Comparison of ENCODE assay signal across 8 mouse cellular contexts in the genomic region with DNA sequence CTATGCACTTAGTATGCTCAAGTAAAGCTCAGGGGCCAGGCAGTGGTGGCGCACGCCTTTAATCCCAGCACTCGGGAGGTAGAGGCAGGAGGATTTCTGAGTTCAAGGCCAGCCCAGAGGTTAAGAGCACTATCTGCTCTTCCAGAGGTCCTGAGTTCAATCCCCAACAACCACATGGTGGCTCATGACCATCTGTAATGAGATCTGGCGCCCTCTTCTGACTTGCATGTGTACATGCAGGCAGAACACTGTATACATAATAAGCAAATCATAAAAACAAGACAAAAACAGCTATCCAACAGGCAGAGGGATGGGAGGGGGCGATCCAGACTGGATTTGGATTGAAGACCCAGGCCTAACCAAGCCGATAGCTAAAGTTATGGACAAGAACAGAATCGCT. TPM values are rescaled to one million over a fixed set of nuclear protein-coding genes. Genes with fewer than 3 reads are reported as not detected.
DNase-seq lines count a peak whose midpoint lies in the region; ATAC-seq lines count a peak whose summit lies in the region.

No protein-coding gene starts in this region.

- peak overlapping the region; percentile 54 for H3K9ac ChIP-seq in heart, embryonic 14.5 days (ENCODE audit: low read length)
- no peak overlapping the region for H3K9ac ChIP-seq in heart, embryonic 11.5 days (ENCODE audit: low read depth, low read length)
- H3K9ac ChIP-seq in embryonic facial prominence, embryonic 14.5 days (ENCODE audit: low read depth, low read length): no peak overlapping the region
- H3K9ac ChIP-seq in forebrain, embryonic 12.5 days: no peak overlapping the region

- 74% methylated on average over 7 of the region's 7 CpGs for whole genome bisulfite sequencing in heart, embryonic 14.5 days
- WGBS in heart, embryonic 11.5 days (ENCODE audit: insufficient replicate concordance): 74% methylated on average over 7 of the region's 7 CpGs
- WGBS in embryonic facial prominence, embryonic 14.5 days: 71% methylated on average over 7 of the region's 7 CpGs
- WGBS in forebrain, embryonic 12.5 days: 73% methylated on average over 7 of the region's 7 CpGs

- no peaks in the 10 kb centered on the region for H3K27me3 ChIP-seq in heart, embryonic 14.5 days (ENCODE audit: control insufficient read depth, insufficient read depth, low read length)
- no peaks in the 10 kb centered on the region for H3K27me3 ChIP-seq in heart, embryonic 11.5 days (ENCODE audit: control insufficient read depth, insufficient read depth, low read length)
- no peaks in the 10 kb centered on the region for H3K27me3 ChIP-seq in embryonic facial prominence, embryonic 14.5 days (replicated peaks; ENCODE audit: control insufficient read depth, insufficient read depth, low read length)
- H3K27me3 ChIP-seq in forebrain, embryonic 12.5 days: no peaks in the 10 kb centered on the region

- peak overlapping the region; percentile 86 to 88 for H3K27ac ChIP-seq in heart, embryonic 14.5 days (replicated peaks in 1 of 2; ENCODE audit: control insufficient read depth in 1 of 2, insufficient read depth in 1 of 2, low read depth in 2 of 2, low read length in 2 of 2)
- H3K27ac ChIP-seq in heart, embryonic 11.5 days (ENCODE audit: low read depth, low read length): no peak overlapping the region
- H3K27ac ChIP-seq in embryonic facial prominence, embryonic 14.5 days (replicated peaks; ENCODE audit: low read depth, low read length): peak overlapping the region; percentile 24
- no peak overlapping the region for H3K27ac ChIP-seq in forebrain, embryonic 12.5 days

- H3K9me3 ChIP-seq in heart, embryonic 14.5 days (ENCODE audit: control insufficient read depth, low read length): no peaks in the 10 kb centered on the region
- H3K9me3 ChIP-seq in heart, embryonic 11.5 days (replicated peaks; ENCODE audit: control insufficient read depth, low read length): no peaks in the 10 kb centered on the region
- no peaks in the 10 kb centered on the region for H3K9me3 ChIP-seq in embryonic facial prominence, embryonic 14.5 days (ENCODE audit: control insufficient read depth, low read length)
- H3K9me3 ChIP-seq in forebrain, embryonic 12.5 days: no peaks in the 10 kb centered on the region

- H3K4me3 ChIP-seq in heart, embryonic 14.5 days (ENCODE audit: control insufficient read depth in 1 of 2, insufficient read depth in 1 of 2, low read depth in 1 of 2, low read length in 2 of 2): no peak overlapping the region
- no peak overlapping the region for H3K4me3 ChIP-seq in heart, embryonic 11.5 days (ENCODE audit: low read depth, low read length)
- no peak overlapping the region for H3K4me3 ChIP-seq in embryonic facial prominence, embryonic 14.5 days (ENCODE audit: low read depth, low read length)
- H3K4me3 ChIP-seq in forebrain, embryonic 12.5 days (replicated peaks): no peak overlapping the region

- H3K36me3 ChIP-seq in heart, embryonic 14.5 days (ENCODE audit: control insufficient read depth, insufficient read depth, low read length): no peaks in the 10 kb centered on the region
- H3K36me3 ChIP-seq in heart, embryonic 11.5 days (ENCODE audit: control insufficient read depth, insufficient read depth, low read length): no peaks in the 10 kb centered on the region
- H3K36me3 ChIP-seq in embryonic facial prominence, embryonic 14.5 days (ENCODE audit: control insufficient read depth, insufficient read depth, low read length): no peaks in the 10 kb centered on the region
- no peaks in the 10 kb centered on the region for H3K36me3 ChIP-seq in forebrain, embryonic 12.5 days (replicated peaks)

- no peak for ATAC-seq in heart, embryonic 14.5 days (ENCODE audit: insufficient number of reproducible peaks, insufficient read depth, low FRiP score, low read depth)
- ATAC-seq in heart, embryonic 11.5 days (replicated peaks; ENCODE audit: insufficient number of reproducible peaks, low FRiP score, low TSS enrichment): no peak
- ATAC-seq in embryonic facial prominence, embryonic 14.5 days (ENCODE audit: low read depth): no peak
- no peak for ATAC-seq in forebrain, embryonic 12.5 days (ENCODE audit: low FRiP score)
- ATAC-seq in megakaryocyte, adult 5-6 weeks (ENCODE audit: poor library complexity, severe bottlenecking): no peak

- no peak overlapping the region for H3K4me2 ChIP-seq in heart, embryonic 14.5 days (ENCODE audit: low read length)
- no peak overlapping the region for H3K4me2 ChIP-seq in heart, embryonic 11.5 days
- no peak overlapping the region for H3K4me2 ChIP-seq in embryonic facial prominence, embryonic 14.5 days (ENCODE audit: low read depth, low read length)
- H3K4me2 ChIP-seq in forebrain, embryonic 12.5 days: no peak overlapping the region

- peak; percentile 49 for DNase-seq in retina, postnatal 1 day
- DNase-seq in retina, embryonic 14.5 days (ENCODE audit: low spot score): no peak
- DNase-seq in embryonic facial prominence, embryonic 14.5 days (ENCODE audit: low spot score): no peak
- DNase-seq in spleen, postnatal 4 days (ENCODE audit: low spot score in 2 of 2): no peak

- peaks cover 16 to 39% of the 10 kb centered on the region in 2 experiments for H3K4me1 ChIP-seq in heart, embryonic 14.5 days (ENCODE audit: control insufficient read depth in 2 of 2, insufficient read depth in 2 of 2, low read length in 2 of 2)
- H3K4me1 ChIP-seq in heart, embryonic 11.5 days (ENCODE audit: control insufficient read depth, insufficient read depth, low read length): peaks cover 27% of the 10 kb centered on the region
- peaks cover 9% of the 10 kb centered on the region for H3K4me1 ChIP-seq in embryonic facial prominence, embryonic 14.5 days (ENCODE audit: control insufficient read depth, insufficient read depth, low read length)
- H3K4me1 ChIP-seq in forebrain, embryonic 12.5 days: peaks cover 15% of the 10 kb centered on the region

RNA-seq across cellular contexts. Expression of a gene that starts 5.8 kb away (rescaled TPM):
- 1,215 and 1,233 TPM in 2 replicates for polyA plus RNA-seq in heart, embryonic 14.5 days (2014; fragmentation: Nextera tagmentation; extraction: Ambion mirVana)
- polyA plus RNA-seq in heart, embryonic 11.5 days (2014; fragmentation: Nextera tagmentation; extraction: Ambion mirVana): 1,458 and 1,495 TPM in 2 replicates
- 1,431 and 1,467 TPM in 2 replicates for polyA plus RNA-seq in embryonic facial prominence, embryonic 14.5 days (2014; fragmentation: Nextera tagmentation; extraction: Ambion mirVana)
- polyA plus RNA-seq in forebrain, embryonic 12.5 days (2016; fragmentation: Nextera tagmentation; extraction: Ambion mirVana): 1,580 and 1,603 TPM in 2 replicates
- 448 and 487 TPM in 2 replicates for total RNA-seq in megakaryocyte, adult 5-6 weeks (2015)
- 829 and 973 TPM in 2 replicates for total RNA-seq in megakaryocyte, adult 5-6 weeks (2017)

RNA-seq across cellular contexts. Expression of a gene that starts 15.2 kb away (rescaled TPM):
- polyA plus RNA-seq in heart, embryonic 14.5 days (2014; fragmentation: Nextera tagmentation; extraction: Ambion mirVana): 91.3 and 92.4 TPM in 2 replicates
- 87.2 and 91.0 TPM in 2 replicates for polyA plus RNA-seq in heart, embryonic 11.5 days (2014; fragmentation: Nextera tagmentation; extraction: Ambion mirVana)
- 139 and 143 TPM in 2 replicates for polyA plus RNA-seq in embryonic facial prominence, embryonic 14.5 days (2014; fragmentation: Nextera tagmentation; extraction: Ambion mirVana)
- 91.0 and 91.7 TPM in 2 replicates for polyA plus RNA-seq in forebrain, embryonic 12.5 days (2016; fragmentation: Nextera tagmentation; extraction: Ambion mirVana)
- total RNA-seq in megakaryocyte, adult 5-6 weeks (2015): 33.7 and 44.9 TPM in 2 replicates
- 48.2 and 52.2 TPM in 2 replicates for total RNA-seq in megakaryocyte, adult 5-6 weeks (2017)

RNA-seq across cellular contexts. Expression of a gene that starts 20.6 kb away (rescaled TPM):
- 84.7 and 87.8 TPM in 2 replicates for polyA plus RNA-seq in heart, embryonic 14.5 days (2014; fragmentation: Nextera tagmentation; extraction: Ambion mirVana)
- polyA plus RNA-seq in heart, embryonic 11.5 days (2014; fragmentation: Nextera tagmentation; extraction: Ambion mirVana): 52.7 and 61.2 TPM in 2 replicates
- polyA plus RNA-seq in embryonic facial prominence, embryonic 14.5 days (2014; fragmentation: Nextera tagmentation; extraction: Ambion mirVana): 96.5 and 110 TPM in 2 replicates
- 50.2 and 52.0 TPM in 2 replicates for polyA plus RNA-seq in forebrain, embryonic 12.5 days (2016; fragmentation: Nextera tagmentation; extraction: Ambion mirVana)
- 23.8 and 31.2 TPM in 2 replicates for total RNA-seq in megakaryocyte, adult 5-6 weeks (2015)
- total RNA-seq in megakaryocyte, adult 5-6 weeks (2017): 22.9 and 32.6 TPM in 2 replicates

RNA-seq across cellular contexts. Expression of a gene that starts 23.1 kb away (rescaled TPM):
- not detected in 2 replicates for polyA plus RNA-seq in heart, embryonic 14.5 days (2014; fragmentation: Nextera tagmentation; extraction: Ambion mirVana)
- 1.4 TPM in 1 of 2 replicates, not detected in the other for polyA plus RNA-seq in heart, embryonic 11.5 days (2014; fragmentation: Nextera tagmentation; extraction: Ambion mirVana)
- 52.1 and 52.5 TPM in 2 replicates for polyA plus RNA-seq in embryonic facial prominence, embryonic 14.5 days (2014; fragmentation: Nextera tagmentation; extraction: Ambion mirVana)
- polyA plus RNA-seq in forebrain, embryonic 12.5 days (2016; fragmentation: Nextera tagmentation; extraction: Ambion mirVana): 0.24 TPM in 1 of 2 replicates, not detected in the other
- not detected in 2 replicates for total RNA-seq in megakaryocyte, adult 5-6 weeks (2015)
- total RNA-seq in megakaryocyte, adult 5-6 weeks (2017): not detected in 2 replicates

RNA-seq across cellular contexts. Expression of a gene that starts 23.3 kb away (rescaled TPM):
- 2.7 and 2.9 TPM in 2 replicates for polyA plus RNA-seq in heart, embryonic 14.5 days (2014; fragmentation: Nextera tagmentation; extraction: Ambion mirVana)
- 2.4 TPM in 2 replicates for polyA plus RNA-seq in heart, embryonic 11.5 days (2014; fragmentation: Nextera tagmentation; extraction: Ambion mirVana)
- polyA plus RNA-seq in embryonic facial prominence, embryonic 14.5 days (2014; fragmentation: Nextera tagmentation; extraction: Ambion mirVana): 4.3 and 4.7 TPM in 2 replicates
- 5.5 and 5.7 TPM in 2 replicates for polyA plus RNA-seq in forebrain, embryonic 12.5 days (2016; fragmentation: Nextera tagmentation; extraction: Ambion mirVana)
- total RNA-seq in megakaryocyte, adult 5-6 weeks (2015): 10.4 and 11.1 TPM in 2 replicates
- 13.4 and 14.0 TPM in 2 replicates for total RNA-seq in megakaryocyte, adult 5-6 weeks (2017)

Comparison
In these comparisons a context has a peak if more than half of its experiments do, and no peak if none do; other contexts are left out.
1. H3K27ac ChIP-seq: peak in heart, embryonic 14.5 days (2 of 2) and embryonic facial prominence, embryonic 14.5 days (single experiment); none in heart, embryonic 11.5 days (single experiment) and forebrain, embryonic 12.5 days (single experiment).